Mouse (Mus musculus) cortical plate, adult 2 months (tissue): Measurements from ENCODE around the gene Slc25a30. TPM values are rescaled to one million over a fixed set of nuclear protein-coding genes. Genes with fewer than 3 reads are reported as not detected.

Source experiments
- H3K27ac ChIP-seq: fragments of 200-500 bp; 2 replicates; pipeline ENCODE4 v1.5.1; 2012; ENCODE audit warnings: low read length, control low read depth, inconsistent platforms; ENCODE audit not compliant: insufficient read depth
- H3K4me1 ChIP-seq: fragments of 200-500 bp; 2 replicates; pipeline ENCODE4 v1.6.1; 2011; ENCODE audit warnings: low read length; ENCODE audit not compliant: control insufficient read depth, insufficient read depth
- H3K4me3 ChIP-seq: fragments of 200-500 bp; 2 replicates; pipeline ENCODE4 v1.5.1; 2011; ENCODE audit warnings: mild to moderate bottlenecking, low read length, control low read depth; ENCODE audit not compliant: insufficient read depth
- CTCF ChIP-seq: fragments of 200-500 bp; IDR thresholded peaks from 2 replicates; pipeline ENCODE4 v1.5.1; 2011; ENCODE audit warnings: mild to moderate bottlenecking, control low read depth, low read length; ENCODE audit not compliant: insufficient read depth; ENCODE audit errors: extremely low read depth
- POLR2A ChIP-seq: fragments of 200-500 bp; IDR thresholded peaks from 2 replicates; pipeline ENCODE4 v1.6.1; 2011; ENCODE audit warnings: mild to moderate bottlenecking, low read length, control low read depth; ENCODE audit not compliant: insufficient read depth; ENCODE audit errors: extremely low read depth
- polyA plus RNA-seq: library from polyadenylated mRNA; depleted of rRNA; stranded (reverse); fragments of >200 nt; gene quantifications from 2 replicates; pipeline ENCODE4 v1.2.3, GENCODE M21; 2012

Gene Slc25a30
- polyA plus RNA-seq, 1 experiment: 9.3 TPM

GRCm38 (mm10) chr14:75828866-75829806 is 42.3 kb upstream of the Slc25a30 start:
- Histone ChIP-seq H3K27ac (no peak overlapping the region), H3K4me1 (0 out of 2 replicates have a peak, but pooled peaks cover 1% of the 10 kb centered on the region), H3K4me3 (0 out of 2 replicates have a peak overlapping the region, but pooled peaks have one; percentile 0)
- no peak for TF ChIP-seq POLR2A
- peak; percentile 97 for TF ChIP-seq CTCF

DNA sequence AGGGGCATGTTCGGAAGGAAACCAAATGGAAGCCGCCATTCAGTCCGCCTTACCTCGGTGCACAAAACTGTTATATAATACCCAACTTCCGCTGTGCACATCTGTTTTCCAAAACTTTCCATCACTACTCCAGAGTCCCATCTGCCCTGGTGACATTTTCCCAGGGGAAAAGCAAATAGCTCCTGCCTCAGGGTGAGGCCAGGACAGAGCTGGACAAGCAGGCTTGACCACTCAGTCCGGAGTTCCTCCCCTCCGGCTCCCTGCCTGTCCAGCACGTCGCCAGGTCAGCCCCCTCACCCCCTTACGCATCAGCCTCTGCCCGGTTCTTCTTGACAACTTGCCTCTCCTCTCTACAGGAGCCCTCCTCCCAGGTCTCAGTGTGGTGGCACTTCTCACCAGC is 41.4 kb upstream of the Slc25a30 start:
- Histone ChIP-seq H3K4me3 (no peak overlapping the region), H3K27ac (no peak overlapping the region), H3K4me1 (0 out of 2 replicates have a peak, but pooled peaks cover 1% of the 10 kb centered on the region)
- TF ChIP-seq CTCF: no peak
- TF ChIP-seq POLR2A: no peak

DNA sequence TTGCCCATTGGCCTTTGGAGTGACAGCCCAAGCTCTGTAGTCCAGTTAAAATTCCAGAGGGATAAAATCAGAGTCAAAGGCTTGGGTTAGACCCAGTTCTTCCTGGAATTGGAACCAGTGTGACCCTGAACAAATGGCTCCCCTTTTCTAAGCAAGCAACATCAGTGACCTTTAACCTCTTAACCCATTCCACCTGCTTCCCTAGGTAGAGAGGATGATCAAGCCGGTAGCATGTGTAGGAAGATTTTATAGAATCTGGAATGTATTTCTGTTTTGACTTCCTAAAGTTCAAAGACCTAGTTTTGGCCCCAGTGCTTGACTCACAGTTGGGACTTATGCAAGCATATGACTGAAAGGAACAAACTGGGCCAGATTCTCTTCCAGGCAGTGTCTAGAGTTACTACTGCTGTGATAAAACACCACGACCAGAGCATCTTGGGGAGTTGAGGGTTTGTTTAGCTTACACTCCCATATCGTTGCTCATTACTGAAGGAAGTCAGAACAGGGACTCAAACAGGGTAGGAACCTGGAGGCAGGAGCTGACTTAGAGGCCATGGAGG is 40.1 kb upstream of the Slc25a30 start:
- H3K4me3 ChIP-seq: no peak overlapping the region
- H3K4me1 ChIP-seq: 0 out of 2 replicates have a peak, but pooled peaks cover 1% of the 10 kb centered on the region
- no peak overlapping the region for H3K27ac ChIP-seq
- no peak for TF ChIP-seq CTCF
- no peak for TF ChIP-seq POLR2A

DNA sequence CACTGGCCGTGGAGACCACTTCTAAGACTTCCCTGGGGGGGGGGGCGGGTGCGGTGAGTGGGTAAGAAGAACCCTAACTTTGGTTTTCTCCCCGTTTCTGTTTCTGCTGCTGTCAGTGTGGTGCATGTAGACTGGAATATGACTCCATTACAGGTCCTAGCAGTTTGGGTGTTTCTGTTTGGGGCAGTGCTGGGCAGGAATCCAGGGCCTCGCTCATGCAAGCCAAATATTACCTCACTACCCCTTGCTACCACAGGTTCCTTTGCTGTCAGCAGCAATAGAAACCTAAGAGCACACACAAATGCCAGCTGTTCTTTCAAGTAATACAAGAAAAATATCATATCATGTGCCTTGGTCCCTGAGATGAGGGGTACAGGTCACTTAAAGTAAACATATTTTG is 33.2 kb upstream of the Slc25a30 start:
- H3K4me1 ChIP-seq: no peaks in the 10 kb centered on the region
- H3K27ac ChIP-seq: no peak overlapping the region
- H3K4me3 ChIP-seq: no peak overlapping the region
- TF ChIP-seq POLR2A: no peak
- no peak for TF ChIP-seq CTCF

DNA sequence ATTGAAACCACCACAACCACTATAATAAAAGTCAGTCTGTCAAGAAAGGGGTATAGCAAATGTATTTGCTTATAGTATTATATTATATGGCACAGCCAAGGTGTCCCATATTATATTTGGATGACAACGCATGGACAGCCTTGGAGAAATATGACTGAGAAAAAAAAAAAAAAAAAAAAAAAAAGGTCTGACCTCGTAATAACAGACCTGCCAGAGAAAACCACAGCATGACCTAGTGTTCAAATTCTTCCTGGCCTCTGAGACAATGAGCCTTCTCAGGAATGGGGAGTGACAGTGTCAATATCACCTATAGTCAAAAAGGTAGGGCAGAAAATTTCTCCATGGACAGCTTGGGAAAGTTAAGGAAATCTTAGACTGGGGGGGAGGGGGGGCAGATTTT is 32.5 kb upstream of the Slc25a30 start:
- no peak overlapping the region for H3K4me3 ChIP-seq
- no peak overlapping the region for H3K27ac ChIP-seq
- H3K4me1 ChIP-seq: no peaks in the 10 kb centered on the region
- TF ChIP-seq POLR2A (no peak), CTCF (no peak)

GRCm38 (mm10) chr14:75818528-75818927 is 31.7 kb upstream of the Slc25a30 start:
- no peak overlapping the region for H3K27ac ChIP-seq
- TF ChIP-seq CTCF (no peak), POLR2A (no peak)
- no peak overlapping the region for H3K4me3 ChIP-seq
- H3K4me1 ChIP-seq: no peaks in the 10 kb centered on the region

- Histone ChIP-seq H3K27ac (no peak overlapping the region), H3K4me3 (no peak overlapping the region), H3K4me1 (no peaks in the 10 kb centered on the region)
- no peak for TF ChIP-seq POLR2A
- no peak for TF ChIP-seq CTCF
These were observed 23.1 kb upstream of the Slc25a30 start for GRCm38 (mm10) chr14:75809931-75810330.

GRCm38 (mm10) chr14:75807800-75808199 is 21.0 kb upstream of the Slc25a30 start:
- Histone ChIP-seq H3K4me3 (no peak overlapping the region), H3K27ac (no peak overlapping the region), H3K4me1 (no peaks in the 10 kb centered on the region)
- TF ChIP-seq CTCF (no peak), POLR2A (no peak)

- TF ChIP-seq POLR2A: no peak
- no peak for TF ChIP-seq CTCF
- Histone ChIP-seq H3K4me3 (no peak overlapping the region), H3K27ac (no peak overlapping the region), H3K4me1 (0 out of 2 replicates have a peak, but pooled peaks cover 1% of the 10 kb centered on the region)
These were observed 11.0 kb upstream of the Slc25a30 start for GRCm38 (mm10) chr14:75797769-75798386.
